Mouse (Mus musculus): Measurements from ENCODE around the gene Cuedc1.
"Not testable (repeated sequence)": the region's sequence is repeated elsewhere in the genome, so short reads cannot be mapped to it uniquely, and the experiment has no call there.

Cuedc1 gene

GRCm38 (mm10) chr11:88204593-88205368, 106.9 kb downstream of the Cuedc1 start:
- DNase-seq (ENCODE audit: low spot score) = no peak

DNA sequence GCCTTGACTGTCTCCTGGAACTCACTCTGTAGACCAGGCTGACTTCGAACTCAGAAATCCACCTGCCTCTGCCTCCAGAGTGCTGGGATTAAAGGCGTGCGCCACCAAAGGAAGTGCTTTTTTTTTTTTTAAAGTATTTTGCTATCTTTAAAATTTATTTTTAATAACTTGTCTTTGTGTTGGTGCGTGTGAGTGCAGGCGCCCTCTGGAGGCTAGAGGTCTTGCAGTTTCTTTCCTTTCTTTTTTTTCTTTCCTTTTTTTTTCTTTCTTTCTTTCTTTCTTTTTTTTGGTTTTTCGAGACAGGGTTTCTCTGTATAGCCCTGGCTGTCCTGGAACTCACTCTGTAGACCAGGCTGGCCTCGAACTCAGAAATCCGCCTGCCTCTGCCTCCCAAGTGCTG, 108.7 kb downstream of the Cuedc1 start:
- DNase-seq (ENCODE audit: low spot score) = not testable (repeated sequence)

DNA sequence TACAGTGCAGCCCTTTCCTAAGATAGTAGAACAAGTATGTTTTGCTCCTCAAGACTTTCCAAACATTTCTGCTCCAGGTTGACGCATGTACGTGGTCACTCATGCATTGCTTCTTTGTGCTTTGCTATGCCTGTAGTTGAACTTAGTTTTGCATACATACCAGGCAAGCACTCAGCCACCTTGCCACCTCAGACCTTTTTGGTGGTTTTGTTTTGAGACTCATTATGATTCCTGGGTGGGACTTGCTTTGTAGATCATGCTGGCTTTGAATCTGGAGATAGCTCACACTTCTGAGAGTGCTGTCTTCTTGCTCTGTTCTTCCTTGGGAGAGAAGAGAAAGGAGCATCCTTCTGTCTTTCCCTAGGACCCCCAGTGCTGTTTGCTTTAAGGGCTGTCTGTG, 109.8 kb downstream of the Cuedc1 start:
- no peak for DNase-seq (ENCODE audit: low spot score)

DNA sequence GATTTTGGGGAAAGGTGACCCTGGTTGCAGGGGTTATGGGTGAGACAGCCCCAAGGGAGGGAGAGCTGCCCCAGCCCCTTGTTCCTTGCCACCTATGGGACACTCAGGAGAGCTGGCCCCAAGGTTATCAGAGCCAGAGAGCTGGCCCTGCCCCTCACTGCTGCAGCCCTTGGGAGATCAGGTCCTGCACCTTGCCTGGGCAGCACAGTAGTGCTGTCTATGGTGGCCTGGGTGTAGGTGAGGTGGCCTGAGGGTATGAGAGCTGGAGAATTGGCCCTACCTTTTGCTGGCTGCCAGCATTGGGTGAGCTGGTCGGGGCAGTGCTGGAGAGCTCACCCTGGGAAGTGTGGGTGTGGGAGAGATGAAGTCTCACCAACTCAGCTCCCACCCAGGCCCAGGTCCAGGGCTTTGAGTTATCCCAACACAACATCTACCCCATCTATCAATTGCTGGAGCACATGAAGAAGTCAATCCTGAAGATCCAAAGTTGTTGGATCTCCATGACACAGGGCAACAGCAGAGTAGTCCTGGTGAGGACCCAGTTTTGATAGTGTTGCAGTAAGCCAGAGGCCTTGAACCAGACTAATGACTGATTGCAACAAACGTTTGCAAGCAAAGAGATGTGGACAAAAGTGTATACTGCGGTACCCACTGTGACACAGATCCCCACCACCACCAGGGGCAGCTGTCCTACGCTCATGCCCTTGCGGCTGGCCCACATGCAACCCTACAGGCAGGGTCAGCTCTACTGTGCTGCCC, 114.1 kb downstream of the Cuedc1 start:
- no peak for DNase-seq (ENCODE audit: low spot score)

- no peak for DNase-seq (ENCODE audit: low spot score)
Observed at GRCm38 (mm10) chr11:88213757-88214156, 115.9 kb downstream of the Cuedc1 start.

DNA sequence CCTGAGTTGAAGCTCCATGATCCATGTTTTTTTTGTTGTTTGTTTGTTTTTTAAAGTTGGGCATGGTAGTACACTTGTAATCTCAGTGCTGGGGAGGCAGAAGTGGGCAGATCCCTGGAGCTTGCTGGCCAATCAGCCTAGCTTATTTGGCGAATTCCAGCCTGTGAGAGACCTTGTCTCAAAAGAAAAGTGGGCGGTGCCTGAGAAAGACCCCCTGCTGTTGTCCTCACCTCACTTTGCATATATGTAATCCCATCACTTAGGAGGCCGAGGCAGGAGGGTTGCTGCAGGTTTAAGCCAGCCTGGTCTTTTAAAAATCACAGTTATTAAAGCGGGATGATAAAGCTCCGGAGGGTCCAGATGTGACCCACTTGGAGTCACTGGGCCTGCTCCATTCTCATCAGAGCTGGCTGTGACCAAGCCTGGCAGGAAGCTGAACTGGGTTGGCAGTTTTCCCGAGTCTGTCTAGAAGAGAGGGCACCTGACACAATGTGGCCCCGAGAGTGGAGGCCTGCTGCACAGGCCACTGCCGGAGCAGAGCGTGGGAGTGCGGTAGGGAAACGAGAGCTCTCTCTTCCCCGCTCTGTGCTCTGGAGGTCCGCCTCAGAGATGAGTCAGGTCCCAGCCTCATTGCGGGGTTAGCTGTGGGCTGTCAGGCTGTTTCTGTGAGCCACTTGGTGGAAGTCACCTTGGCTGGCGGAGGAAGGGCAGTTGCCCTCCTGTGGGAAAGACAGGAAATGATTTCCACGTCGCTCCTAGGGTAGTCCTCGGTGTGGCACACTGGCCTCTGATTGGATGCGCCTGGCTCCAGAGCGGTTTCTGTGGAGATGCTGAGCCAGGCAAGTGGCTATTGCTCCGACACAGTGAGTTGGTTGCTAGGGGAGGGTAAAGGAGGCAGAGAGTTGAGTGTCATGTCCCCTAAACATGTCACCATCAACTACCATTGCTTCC, 117.3 kb downstream of the Cuedc1 start:
- DNase-seq (ENCODE audit: low spot score) = no peak

DNA sequence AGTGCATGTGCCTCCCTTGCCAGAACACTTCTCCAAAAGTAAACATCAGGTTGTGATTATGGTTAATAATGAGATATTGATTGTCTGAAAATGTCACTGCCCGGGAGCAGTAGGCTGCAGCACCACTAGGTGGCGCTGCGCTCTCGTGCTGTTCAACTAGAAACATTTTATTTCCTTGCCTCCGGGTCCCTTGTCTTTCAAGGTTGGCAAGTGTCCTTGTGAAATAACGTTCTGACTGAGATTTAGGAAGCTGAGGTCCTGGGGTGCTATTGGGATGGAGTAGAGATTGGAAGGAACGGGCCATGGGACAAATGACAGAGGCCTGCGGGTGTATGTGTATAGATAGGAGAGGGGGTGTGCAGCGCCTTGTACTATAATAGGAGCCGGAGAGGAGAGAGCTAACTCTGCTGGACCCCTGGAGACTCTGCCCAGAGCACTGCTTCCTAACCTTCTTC, 118.4 kb downstream of the Cuedc1 start:
- DNase-seq (ENCODE audit: low spot score) = peak; percentile 59

- DNase-seq (ENCODE audit: low spot score) = no peak
Observed at GRCm38 (mm10) chr11:88218155-88218554, 120.3 kb downstream of the Cuedc1 start.

- DNase-seq (ENCODE audit: low spot score) = no peak
Observed at GRCm38 (mm10) chr11:88218586-88218985, 120.7 kb downstream of the Cuedc1 start.

DNA sequence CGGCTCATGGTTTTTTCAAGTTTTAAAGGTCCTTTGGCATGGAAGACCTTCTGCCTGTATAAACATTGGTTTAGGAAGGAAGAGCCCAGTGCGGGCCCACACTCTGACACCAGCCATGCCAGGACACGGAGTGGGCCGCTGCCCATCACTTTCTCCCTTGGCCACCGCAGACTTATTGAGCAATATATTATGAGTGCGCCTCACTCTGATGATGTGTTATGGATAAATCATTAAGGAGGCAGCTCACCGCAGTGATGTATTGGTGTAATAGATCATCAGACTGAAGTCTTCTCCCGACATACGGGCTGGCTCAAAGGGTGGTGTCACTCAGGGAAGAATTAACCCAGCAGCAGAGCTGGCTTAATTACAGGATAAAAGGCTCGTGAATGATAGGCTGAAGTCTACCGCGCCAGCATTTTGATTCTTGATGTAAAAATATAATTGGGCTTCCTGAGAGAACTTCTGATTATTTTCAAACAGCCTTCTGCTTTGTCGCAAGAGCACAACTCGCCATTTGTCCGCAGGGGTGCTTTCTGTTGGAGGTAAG, 124.1 kb downstream of the Cuedc1 start:
- no peak for DNase-seq (ENCODE audit: low spot score)

GRCm38 (mm10) chr11:88227001-88227957, 129.4 kb downstream of the Cuedc1 start:
- DNase-seq (ENCODE audit: low spot score) = no peak

GRCm38 (mm10) chr11:88231213-88231790, 133.4 kb downstream of the Cuedc1 start:
- DNase-seq (ENCODE audit: low spot score) = no peak

DNA sequence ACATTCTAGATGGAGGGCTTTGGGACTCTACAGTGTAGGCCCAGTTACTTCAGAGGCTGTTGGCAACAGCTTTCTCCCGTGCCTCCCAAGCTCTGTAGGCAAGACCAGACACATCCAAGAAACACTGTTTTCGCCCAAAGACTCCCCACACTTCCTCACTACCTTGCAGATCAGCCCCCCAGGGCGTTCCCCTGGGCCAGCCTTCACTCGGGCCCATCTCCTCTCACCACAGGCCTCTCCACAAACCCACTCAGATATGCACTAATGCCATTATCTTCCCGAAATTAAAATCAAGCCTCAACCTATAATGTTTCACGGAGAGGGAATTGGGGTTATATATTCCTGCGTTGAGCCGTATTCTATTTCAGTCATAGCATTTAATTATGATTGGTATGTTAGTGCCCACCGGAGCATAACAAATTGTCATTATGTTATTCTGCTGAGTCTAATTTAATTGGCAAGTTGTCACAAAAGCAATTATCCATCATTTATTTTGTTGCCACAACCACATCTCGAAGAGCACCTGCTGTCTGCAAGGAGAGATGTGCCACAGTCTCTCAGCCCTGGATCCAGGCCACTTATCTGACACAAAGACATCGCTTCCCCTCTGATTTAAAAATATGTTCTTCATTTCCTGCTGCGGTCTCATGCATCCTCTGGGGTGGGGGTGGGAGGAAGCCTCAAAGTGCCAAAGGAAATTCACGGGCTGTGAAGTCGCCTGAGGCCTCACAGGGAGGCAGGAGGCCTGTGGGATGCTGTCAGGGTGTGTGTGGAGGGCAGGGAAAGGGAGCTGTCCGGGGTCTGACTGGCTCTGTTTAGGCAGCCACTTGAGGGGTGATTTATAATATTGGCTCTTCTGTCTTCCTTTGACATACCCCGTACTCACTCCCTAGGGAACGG, 135.9 kb downstream of the Cuedc1 start:
- DNase-seq (ENCODE audit: low spot score) = peak; percentile 50

GRCm38 (mm10) chr11:88234789-88235188, 136.9 kb downstream of the Cuedc1 start:
- no peak for DNase-seq (ENCODE audit: low spot score)

DNA sequence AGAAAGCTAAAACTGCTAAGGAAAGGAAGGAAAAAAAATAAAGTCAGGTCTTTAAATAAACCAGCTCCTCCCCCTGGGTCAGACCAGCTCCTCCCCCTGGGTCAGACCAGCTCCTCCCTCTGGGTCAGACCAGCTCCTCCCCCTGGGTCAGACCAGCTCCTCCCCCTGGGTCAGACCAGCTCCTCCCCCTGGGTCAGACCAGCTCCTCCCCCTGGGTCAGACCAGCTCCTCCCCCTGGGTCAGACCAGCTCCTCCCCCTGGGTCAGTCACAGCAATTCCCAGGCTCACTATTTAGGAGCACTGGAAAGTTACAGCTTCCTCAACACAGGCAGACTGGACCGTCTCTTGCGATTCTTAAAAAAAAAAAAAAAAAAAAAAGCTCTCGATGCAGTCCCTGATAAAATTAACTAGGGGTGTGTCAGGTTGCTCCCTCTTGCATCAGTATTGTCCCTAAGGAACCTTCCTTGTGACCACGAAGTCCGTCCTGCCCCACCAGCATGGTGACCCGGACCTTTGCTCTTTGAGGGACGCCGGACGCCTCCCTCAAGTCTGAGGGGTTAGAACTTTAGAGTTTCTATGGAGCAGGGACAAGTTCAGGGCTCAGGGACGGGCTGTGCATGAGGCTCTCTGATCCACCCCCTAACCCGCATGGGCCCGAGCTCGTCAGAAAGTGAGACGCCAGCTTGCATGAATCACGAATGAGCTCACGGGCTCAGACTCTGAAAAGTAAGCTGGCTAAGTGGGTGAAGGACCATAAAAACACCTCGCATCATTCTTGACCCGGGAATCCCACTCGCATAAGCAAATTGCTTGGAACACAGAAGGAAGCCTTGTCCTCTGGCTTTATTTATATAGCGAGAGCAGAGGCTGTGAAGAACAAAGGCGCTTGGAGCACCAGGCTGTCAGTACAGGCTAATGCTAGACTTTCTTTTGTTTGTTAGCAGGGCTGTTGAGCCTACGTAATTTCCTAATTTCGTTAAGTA, 137.7 kb downstream of the Cuedc1 start:
- no peak for DNase-seq (ENCODE audit: low spot score)

- no peak for DNase-seq (ENCODE audit: low spot score)
Observed at GRCm38 (mm10) chr11:88240275-88240674, 142.4 kb downstream of the Cuedc1 start.

DNA sequence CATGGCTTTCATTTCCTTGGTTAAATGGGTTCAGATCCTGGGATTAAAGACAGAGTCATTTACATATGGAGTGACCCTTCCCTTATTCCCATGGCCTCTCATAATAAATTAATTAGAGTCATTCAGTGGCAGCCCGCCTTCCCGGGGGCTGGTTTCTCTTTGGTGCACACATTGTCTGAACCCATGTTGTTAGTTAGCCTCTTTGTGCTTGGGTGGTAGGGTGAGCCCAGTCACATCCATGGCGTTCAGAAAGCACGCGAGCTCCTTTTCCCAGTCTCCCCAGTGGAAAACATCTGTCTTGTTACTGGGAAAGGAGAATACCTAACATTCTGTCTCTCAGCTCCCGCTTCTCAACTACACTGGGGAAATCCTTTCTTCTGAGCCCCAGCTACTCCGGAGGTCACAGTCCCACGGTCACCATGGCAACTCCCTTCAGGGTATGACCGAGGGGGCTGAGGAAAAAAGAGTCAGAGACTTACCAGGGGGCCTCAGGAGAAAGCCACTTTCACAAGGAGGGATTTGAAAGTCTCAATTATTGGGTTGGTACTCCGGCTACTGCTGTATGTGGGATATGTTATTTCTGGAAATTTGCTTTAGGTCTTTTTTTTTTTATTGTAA, 143.0 kb downstream of the Cuedc1 start:
- no peak for DNase-seq (ENCODE audit: low spot score)
